Mouse (Mus musculus) gastrocnemius, postnatal 10 days (tissue): Measurements from ENCODE around the gene Plcd3. TPM values are rescaled to one million over a fixed set of nuclear protein-coding genes. Genes with fewer than 3 reads are reported as not detected.

Experiments used
- DNase-seq: peaks from one replicate; pipeline ENCODE4 v3.0.0; 2021; ENCODE audit warnings: mixed read lengths
- total RNA-seq, 2 experiments: library from RNA; stranded (reverse); gene quantifications; 2 replicates each; pipeline ENCODE4 v1.2.3; 2021

Plcd3 gene
- total RNA-seq, 2 experiments from 2014 or later, result 5.8 to 8.6 TPM

DNA sequence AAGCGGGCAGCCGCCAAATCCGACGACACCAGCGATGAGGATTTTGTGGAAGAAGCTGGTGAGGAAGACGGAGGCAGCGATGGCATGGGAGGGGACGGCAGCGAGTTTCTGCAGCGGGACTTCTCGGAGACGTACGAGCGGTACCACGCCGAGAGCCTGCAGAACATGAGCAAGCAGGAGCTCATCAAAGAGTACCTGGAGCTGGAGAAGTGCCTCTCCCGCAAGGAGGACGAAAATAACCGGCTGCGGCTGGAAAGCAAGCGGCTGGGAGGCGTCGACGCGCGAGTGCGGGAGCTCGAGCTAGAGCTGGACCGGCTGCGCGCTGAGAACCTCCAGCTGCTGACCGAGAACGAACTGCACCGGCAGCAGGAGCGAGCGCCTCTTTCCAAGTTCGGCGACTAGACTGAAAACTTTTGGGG lies 16.1 kb upstream of the Plcd3 start:
- DNase-seq, result no peak

GRCm38 (mm10) chr11:103116959-103117590 lies 15.6 kb upstream of the Plcd3 start:
- peak; percentile 72 for DNase-seq

- peak; percentile 98 for DNase-seq
Measured at GRCm38 (mm10) chr11:103116008-103116818, 14.8 kb upstream of the Plcd3 start, which contains the start of gene Hexim1. Gene Hexim1, plus strand, starts transcription at chr11:103116231.

DNA sequence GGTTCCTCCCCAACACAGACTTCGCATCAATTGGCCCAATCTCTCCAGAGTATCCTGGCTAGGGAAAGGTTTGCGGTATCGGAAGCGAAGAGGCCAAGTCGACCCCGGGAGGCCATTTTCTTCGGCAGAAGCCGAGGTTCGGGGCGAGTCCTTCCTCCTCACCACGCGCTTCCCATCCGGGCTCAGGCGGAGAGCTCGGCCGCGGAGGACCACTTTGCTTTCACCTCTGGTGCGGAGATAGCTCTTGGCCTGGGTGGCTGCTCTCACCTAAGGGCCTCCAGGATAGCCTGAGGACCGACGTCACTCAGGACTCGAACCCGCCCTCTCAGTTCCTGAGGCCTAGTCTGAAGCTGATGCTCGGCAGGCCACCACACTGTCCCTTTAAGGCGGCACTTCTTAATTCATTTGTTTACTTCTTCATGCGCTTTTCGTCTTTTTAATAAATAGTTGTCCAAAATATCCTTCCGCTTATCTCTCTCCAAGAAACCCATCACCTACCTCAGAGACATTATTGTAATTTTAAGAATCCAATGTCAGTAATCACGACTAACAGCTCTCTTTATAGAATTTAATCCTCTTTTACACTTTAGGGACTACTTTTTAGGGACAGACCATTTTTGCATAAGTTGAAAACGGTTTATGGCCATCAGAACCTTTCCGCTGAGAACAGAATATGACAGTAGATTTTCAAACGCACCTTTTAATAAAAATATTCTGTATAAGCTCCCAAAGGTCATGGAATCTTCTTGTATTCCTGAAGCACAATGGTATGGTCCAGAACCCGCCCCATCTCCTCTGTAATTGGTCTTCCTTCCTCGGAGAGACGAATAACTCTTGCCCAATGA lies 13.9 kb upstream of the Plcd3 start:
- DNase-seq, result peak; percentile 73

- DNase-seq, result no peak
Measured at GRCm38 (mm10) chr11:103114270-103114943, 12.9 kb upstream of the Plcd3 start.

DNA sequence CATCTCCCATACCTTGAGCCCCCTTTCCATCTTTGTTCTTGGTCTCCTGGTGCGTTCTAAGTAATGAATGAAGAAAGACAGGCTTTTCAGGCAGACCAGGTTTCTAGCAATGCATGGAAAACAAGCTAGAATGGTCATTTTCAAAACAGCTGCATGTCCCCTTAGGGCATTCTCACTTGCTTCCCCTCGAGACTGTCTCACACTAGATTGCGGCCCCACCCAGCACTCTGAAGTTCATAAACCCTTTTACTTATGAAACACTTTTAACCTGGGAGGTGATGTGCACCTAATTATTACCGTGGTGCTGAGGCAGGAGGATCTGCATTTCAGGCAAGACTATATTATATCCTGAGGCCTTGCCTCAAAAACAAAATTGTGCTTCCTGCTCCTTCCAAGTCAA lies 12.3 kb upstream of the Plcd3 start:
- no peak for DNase-seq

- DNase-seq, result no peak
Measured at GRCm38 (mm10) chr11:103113005-103113404, 11.5 kb upstream of the Plcd3 start.

GRCm38 (mm10) chr11:103112552-103112912 lies 11.1 kb upstream of the Plcd3 start:
- no peak for DNase-seq

DNA sequence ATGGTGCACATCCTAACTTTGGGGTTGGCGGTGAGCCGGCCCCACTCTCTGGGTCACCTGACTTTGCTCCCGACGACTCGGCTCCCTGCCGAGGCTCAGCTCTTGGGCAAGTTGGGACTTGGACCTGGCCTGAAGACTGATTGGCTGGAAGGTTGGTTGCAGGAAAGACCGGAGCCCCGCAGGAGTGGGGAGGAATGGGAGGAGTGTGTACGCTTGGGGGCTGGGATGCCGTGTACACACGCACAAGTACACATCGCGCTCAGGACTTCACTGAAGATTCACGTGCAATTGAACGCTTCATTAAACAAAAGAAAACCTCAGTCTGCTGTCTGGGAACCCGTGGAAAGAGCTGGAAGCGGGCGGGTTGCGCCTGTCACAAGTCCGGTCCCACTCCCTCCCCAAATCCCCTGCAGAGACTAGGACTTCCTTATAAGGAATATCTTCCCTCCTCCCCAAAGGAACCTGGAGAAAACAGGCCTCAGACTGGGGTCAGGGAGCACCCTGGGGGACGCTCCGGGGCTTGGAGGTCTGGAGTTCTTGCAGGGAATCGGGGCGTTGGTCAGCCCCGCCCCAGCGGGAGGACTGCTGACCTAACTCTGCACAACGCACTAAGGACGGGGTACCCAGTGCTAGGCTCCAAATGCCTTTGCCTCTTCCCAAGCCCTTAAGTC lies 10.6 kb upstream of the Plcd3 start:
- peak; percentile 77 for DNase-seq

DNA sequence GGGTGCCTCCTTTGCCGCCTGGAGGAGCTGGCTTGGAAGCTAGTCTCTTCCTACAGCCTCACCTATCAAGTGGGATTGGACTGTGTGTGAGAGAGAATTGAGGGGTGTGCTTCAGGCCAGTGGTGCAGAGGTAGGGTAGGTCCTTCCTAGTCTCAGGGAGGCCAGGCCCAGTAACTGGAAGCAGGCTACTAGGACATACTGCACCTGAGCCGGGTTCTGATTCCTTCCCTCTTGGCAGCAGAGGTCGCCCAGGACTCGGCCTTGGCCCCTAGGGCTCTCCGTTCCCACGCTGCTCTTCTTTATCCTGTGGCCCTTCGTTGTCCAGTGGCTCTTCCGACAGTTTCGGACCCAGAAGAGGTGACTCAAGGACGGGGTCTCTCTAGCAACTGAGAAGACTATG lies 9.8 kb upstream of the Plcd3 start:
- no peak for DNase-seq

GRCm38 (mm10) chr11:103106386-103106785 lies 4.9 kb upstream of the Plcd3 start:
- DNase-seq, result no peak

DNA sequence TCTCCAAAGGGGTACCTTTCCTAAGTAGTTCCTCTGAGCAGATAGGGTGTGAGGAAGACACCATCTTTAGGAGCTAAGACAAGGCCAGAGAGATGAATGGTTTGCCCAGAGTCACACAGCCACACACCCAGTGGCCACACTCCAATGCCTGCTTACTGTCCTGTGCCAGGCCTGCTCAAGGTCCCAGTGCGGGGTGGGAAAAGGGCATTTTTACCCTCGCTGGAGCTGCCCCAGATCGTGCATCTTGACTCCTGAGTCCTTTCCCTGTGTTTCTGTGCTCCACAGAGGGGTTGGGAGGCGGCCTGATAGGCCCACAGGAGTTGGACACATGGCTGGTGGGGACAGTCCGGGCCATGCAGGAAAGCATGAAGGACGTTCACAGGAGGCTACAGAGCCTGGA lies 4.4 kb upstream of the Plcd3 start:
- DNase-seq, result no peak

DNA sequence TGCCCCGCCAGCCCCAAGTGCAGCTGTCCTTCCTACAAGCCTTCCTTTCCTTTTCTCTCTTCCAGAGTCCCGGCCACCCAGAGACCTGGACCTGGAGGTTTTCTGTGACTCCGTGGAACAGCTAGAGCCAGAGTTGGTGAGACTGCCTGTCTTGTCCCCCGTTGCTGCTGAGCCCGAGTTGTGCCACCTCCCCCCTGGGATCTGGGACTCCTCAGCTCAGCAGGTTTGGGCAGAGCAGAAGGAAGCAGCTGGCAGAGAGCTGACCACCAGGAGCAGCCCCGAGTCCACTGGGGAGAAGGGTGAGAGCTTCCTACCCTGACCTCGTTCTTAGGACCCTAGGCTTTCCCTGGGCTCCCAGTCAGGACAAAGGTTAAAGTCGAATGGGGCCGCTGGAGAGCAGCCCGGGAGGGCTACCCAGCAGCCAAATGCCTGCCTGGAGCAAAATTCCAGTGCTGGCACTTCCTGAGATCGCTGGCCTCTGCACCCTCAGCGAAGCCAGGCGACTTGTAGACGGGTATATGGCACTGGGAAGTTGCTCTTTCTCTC lies 3.8 kb upstream of the Plcd3 start:
- no peak for DNase-seq

- no peak for DNase-seq
Measured at GRCm38 (mm10) chr11:103104469-103104868, 3.0 kb upstream of the Plcd3 start.

DNA sequence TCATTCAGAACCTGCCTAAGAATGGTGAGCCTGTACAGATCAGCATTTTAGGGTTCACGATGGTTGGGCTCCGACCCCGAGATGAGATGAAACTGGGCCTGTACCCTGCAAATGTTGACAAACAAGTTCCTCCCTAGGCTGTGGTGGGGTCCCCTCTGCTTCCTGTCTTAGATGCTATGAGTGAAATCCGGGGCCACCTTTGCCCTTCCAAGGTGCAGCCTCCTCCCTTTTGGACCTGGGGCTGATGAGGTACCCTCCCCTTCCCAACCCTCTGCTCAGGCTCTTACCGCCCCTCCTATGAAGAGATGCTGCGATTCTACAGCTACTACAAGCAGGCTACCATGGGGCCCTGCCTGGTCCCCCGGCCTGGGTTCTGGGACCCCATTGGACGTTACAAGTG lies 2.2 kb upstream of the Plcd3 start:
- no peak for DNase-seq

- peak; percentile 99 for DNase-seq
Measured at GRCm38 (mm10) chr11:103102725-103103349, 1.4 kb upstream of the Plcd3 start.

- peak; percentile 70 for DNase-seq
Measured at GRCm38 (mm10) chr11:103101866-103102501, 526 bp upstream of the Plcd3 start.

DNA sequence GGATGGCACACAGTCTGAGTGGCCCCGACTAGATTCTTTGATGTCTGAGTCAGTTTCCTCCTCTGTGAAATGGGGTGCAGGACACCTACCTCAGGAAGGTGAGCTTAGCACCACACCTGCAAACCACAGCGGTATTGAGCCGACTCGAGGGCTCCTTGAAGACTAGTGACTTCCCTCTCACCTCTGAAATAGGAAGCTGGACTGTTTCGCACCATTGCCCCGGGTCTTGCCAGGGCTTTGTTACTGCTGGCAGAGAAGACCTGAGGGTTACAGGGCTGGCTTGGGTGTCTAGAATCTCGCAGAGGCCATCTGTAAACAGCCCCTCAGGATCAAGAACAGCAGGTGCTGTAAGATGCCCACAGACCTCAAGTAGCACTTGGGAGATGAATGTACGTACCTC lies 1.1 kb downstream of the Plcd3 start:
- DNase-seq, result no peak

- no peak for DNase-seq
Measured at GRCm38 (mm10) chr11:103099352-103099940, 2.0 kb downstream of the Plcd3 start.
